Mouse (Mus musculus) liver, adult 2 months (tissue): ENCODE measurements at regions not wholly inside any gene's neighbourhood (a gene's known extent, or its start where the extent isn't known, plus 50 kb on each side); places are given as distances from the start of the nearest gene placed in this dataset.

Experiments
- DNase-seq: peaks from one replicate; pipeline ENCODE4 v3.0.0-alpha.2; 2011; ENCODE audit warnings: low read depth, low spot score; ENCODE audit errors: extremely low read depth
- H3K27ac ChIP-seq: fragments of 200-500 bp; replicated peaks from 2 replicates; pipeline ENCODE4 v1.5.1; 2012; ENCODE audit warnings: low read depth, mild to moderate bottlenecking, control low read depth, inconsistent platforms, low read length; ENCODE audit not compliant: insufficient read depth
- H3K27me3 ChIP-seq: fragments of 200-500 bp; 2 replicates; pipeline ENCODE4 v1.6.1; 2012; ENCODE audit warnings: mild to moderate bottlenecking, moderate library complexity, low read length, inconsistent platforms; ENCODE audit not compliant: control insufficient read depth, insufficient read depth
- H3K36me3 ChIP-seq: fragments of 200-500 bp; 2 replicates; pipeline ENCODE4 v1.6.1; 2012; ENCODE audit warnings: low read length, inconsistent platforms; ENCODE audit not compliant: control insufficient read depth, insufficient read depth
- H3K4me1 ChIP-seq: fragments of 200-500 bp; 2 replicates; pipeline ENCODE4 v1.6.1; 2011; ENCODE audit warnings: low read length; ENCODE audit not compliant: control insufficient read depth, insufficient read depth
- H3K4me3 ChIP-seq: fragments of 200-500 bp; 2 replicates; pipeline ENCODE4 v1.5.1; 2011; ENCODE audit warnings: low read depth, mild to moderate bottlenecking, control low read depth, low read length, moderate library complexity; ENCODE audit not compliant: insufficient read depth
- H3K79me2 ChIP-seq: fragments of 200-500 bp; 2 replicates; pipeline ENCODE4 v1.6.1; 2012; ENCODE audit warnings: inconsistent platforms, mild to moderate bottlenecking, low read length, moderate library complexity; ENCODE audit not compliant: control insufficient read depth, insufficient read depth
- H3K9ac ChIP-seq: fragments of 200-500 bp; 2 replicates; pipeline ENCODE4 v1.6.1; 2012; ENCODE audit warnings: low read depth, mild to moderate bottlenecking, control low read depth, inconsistent platforms, low read length
- CTCF ChIP-seq: fragments of 200-500 bp; IDR thresholded peaks from 2 replicates; pipeline ENCODE4 v1.5.1; 2011; ENCODE audit warnings: low read depth, low read length, control low read depth
- POLR2A ChIP-seq: fragments of 200-500 bp; IDR thresholded peaks from 2 replicates; pipeline ENCODE4 v1.6.1; 2011; ENCODE audit warnings: low read length, control low read depth; ENCODE audit not compliant: insufficient read depth; ENCODE audit errors: extremely low read depth
- WGBS: fragments of 180-500 bp; shearing (Covaris S2); methylation state at CpG from one replicate; pipeline ENCODE4 v1.1.7; 2018; 5-methylcytosine and 5-hydroxymethylcytosine counted together

DNA sequence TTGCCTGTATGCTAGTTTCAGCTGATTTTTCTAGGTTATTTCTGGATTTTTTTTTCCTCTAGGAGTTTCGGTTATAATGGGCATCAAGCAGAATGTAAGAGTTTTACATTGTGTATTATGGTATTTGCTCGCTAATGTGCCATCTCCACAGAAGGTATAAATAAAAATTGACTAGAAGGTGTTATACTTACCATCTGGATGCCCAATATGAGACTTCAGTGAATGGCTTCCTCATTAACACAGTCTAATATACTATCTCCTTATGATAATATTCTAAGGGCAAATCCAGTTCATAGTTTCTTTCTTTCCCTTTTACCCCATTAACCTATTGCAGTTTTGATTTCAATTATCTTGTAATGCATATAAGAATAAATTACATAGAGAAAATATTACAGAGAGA lies 566.4 kb downstream of the Gm21833 start:
- no peak for TF ChIP-seq CTCF
- TF ChIP-seq POLR2A, result no peak
- H3K27me3 ChIP-seq, result no peaks in the 10 kb centered on the region
- DNase-seq, result no peak
- no peak overlapping the region for H3K9ac ChIP-seq
- H3K4me3 ChIP-seq, result no peak overlapping the region
- no peak overlapping the region for H3K27ac ChIP-seq
- H3K79me2 ChIP-seq, result no peaks in the 10 kb centered on the region
- no peaks in the 10 kb centered on the region for H3K36me3 ChIP-seq
- no peaks in the 10 kb centered on the region for H3K4me1 ChIP-seq
- WGBS, result 74% methylated on average over 2 of the region's 2 CpGs

DNA sequence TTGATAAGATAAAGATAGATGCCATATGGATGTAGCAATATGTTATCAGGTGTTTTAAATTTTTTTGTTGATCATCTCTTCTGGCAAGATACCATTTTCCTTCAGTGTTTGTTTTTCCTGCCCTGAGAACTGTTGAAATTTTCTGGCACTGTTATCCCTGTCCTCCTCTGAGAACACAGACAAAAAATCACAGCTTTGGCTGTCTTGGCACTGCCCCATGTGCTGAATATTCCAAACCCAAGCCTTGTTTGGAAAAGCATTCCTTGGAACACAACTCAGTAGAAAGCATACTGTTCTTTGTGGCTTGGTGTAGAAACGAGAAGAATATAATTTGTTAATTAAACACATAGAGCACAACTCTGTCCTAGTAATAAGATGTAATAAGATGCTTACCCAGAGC lies 592.5 kb downstream of the Gm21833 start:
- 41% methylated on average over 1 of the region's 1 CpGs for WGBS
- no peak overlapping the region for H3K9ac ChIP-seq
- no peak overlapping the region for H3K4me3 ChIP-seq
- peak; percentile 9 for DNase-seq
- TF ChIP-seq POLR2A, result no peak
- TF ChIP-seq CTCF, result no peak
- no peaks in the 10 kb centered on the region for H3K27me3 ChIP-seq
- no peaks in the 10 kb centered on the region for H3K36me3 ChIP-seq
- H3K79me2 ChIP-seq, result no peaks in the 10 kb centered on the region
- no peaks in the 10 kb centered on the region for H3K4me1 ChIP-seq
- no peak overlapping the region for H3K27ac ChIP-seq

- no peak overlapping the region for H3K27ac ChIP-seq
- H3K4me1 ChIP-seq, result no peaks in the 10 kb centered on the region
- WGBS, result 68% methylated on average over 5 of the region's 5 CpGs
- no peaks in the 10 kb centered on the region for H3K36me3 ChIP-seq
- H3K4me3 ChIP-seq, result no peak overlapping the region
- no peak for TF ChIP-seq POLR2A
- no peaks in the 10 kb centered on the region for H3K27me3 ChIP-seq
- H3K79me2 ChIP-seq, result no peaks in the 10 kb centered on the region
- H3K9ac ChIP-seq, result no peak overlapping the region
- DNase-seq, result no peak
Observed at GRCm38 (mm10) chr16:83423096-83423495, 594.9 kb downstream of the Gm21833 start.
